Comparison of ENCODE assay signal across 8 mouse cellular contexts in the genomic region with DNA sequence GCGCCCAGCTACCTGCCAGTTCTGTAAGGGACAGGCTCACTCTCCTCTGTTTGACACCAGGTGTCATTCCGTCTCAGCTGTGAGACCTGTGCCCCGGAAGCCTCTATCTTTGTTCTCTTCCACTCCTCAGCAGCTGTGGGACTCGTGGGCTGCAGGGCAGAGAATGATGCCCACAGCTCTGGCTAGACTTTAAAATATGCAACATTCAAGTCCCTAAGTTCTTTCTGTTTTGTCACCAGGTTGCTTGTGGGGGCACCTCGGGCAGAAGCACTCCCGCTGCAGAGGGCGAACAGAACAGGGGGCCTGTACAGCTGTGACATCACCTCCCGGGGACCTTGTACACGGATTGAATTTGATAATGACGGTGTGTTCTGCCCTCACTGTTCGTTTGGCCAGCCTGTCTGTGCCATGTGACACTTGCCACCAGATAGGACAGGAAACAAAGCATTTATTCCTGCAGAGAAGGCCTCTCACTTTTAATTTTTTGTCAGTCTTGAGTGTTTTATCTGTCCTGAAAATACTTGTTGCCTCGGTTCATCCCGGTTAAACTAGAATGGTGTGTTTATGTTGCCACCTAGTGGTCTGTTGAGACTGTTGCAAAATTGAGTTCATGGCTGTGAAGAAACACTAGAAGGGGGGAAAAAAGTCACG. TPM values are rescaled to one million over a fixed set of nuclear protein-coding genes. Genes with fewer than 3 reads are reported as not detected.
DNase-seq lines count a peak whose midpoint lies in the region; ATAC-seq lines count a peak whose summit lies in the region.

No protein-coding gene starts in this region.

- peaks cover 18% of the 10 kb centered on the region for H3K4me1 ChIP-seq in kidney, embryonic 14.5 days (ENCODE audit: control insufficient read depth, insufficient read depth, low read length)
- H3K4me1 ChIP-seq in heart, embryonic 16.5 days (ENCODE audit: control insufficient read depth, insufficient read depth, low read length) = peaks cover 41% of the 10 kb centered on the region

- no peaks in the 10 kb centered on the region for H3K27me3 ChIP-seq in kidney, embryonic 14.5 days (ENCODE audit: control insufficient read depth, insufficient read depth, low read length)
- no peaks in the 10 kb centered on the region for H3K27me3 ChIP-seq in heart, embryonic 16.5 days (ENCODE audit: control insufficient read depth, insufficient read depth, low read length)

- no peak overlapping the region for H3K4me2 ChIP-seq in kidney, embryonic 14.5 days (replicated peaks; ENCODE audit: low read depth, low read length)
- peak overlapping the region; percentile 45 for H3K4me2 ChIP-seq in heart, embryonic 16.5 days (ENCODE audit: low read depth, low read length)

- DNase-seq in kidney, adult 9 months = peak; percentile 53
- peak; percentile 78 for DNase-seq in ES-CJ7 (ENCODE audit: low read depth, low spot score)
- peak; percentile 22 to 40 for DNase-seq in cerebellum, postnatal 14 days
- no peak for DNase-seq in ovary, adult 18-20 months (ENCODE audit: low spot score)
- no peak for DNase-seq in left cerebral cortex, adult 8-10 months (ENCODE audit: low spot score in 2 of 2)

- H3K9me3 ChIP-seq in kidney, embryonic 14.5 days (ENCODE audit: control insufficient read depth, low read length) = no peaks in the 10 kb centered on the region
- no peaks in the 10 kb centered on the region for H3K9me3 ChIP-seq in heart, embryonic 16.5 days (replicated peaks; ENCODE audit: control insufficient read depth, low read length)

- no peaks in the 10 kb centered on the region; the same call in 1 of the 2 replicates for H3K36me3 ChIP-seq in kidney, embryonic 14.5 days (ENCODE audit: control insufficient read depth, insufficient read depth, low read length)
- H3K36me3 ChIP-seq in heart, embryonic 16.5 days (ENCODE audit: control insufficient read depth, insufficient read depth) = peaks cover 3% of the 10 kb centered on the region; the same call in 1 of the 2 replicates

- H3K9ac ChIP-seq in kidney, embryonic 14.5 days (ENCODE audit: low read depth, low read length) = no peak overlapping the region
- peak overlapping the region; percentile 11; the same call in 1 of the 2 replicates for H3K9ac ChIP-seq in heart, embryonic 16.5 days (ENCODE audit: low read length)

- ATAC-seq in kidney, embryonic 14.5 days (ENCODE audit: low FRiP score, low TSS enrichment) = no peak
- peak; percentile 10; the same call in 1 of the 2 replicates for ATAC-seq in heart, embryonic 16.5 days (replicated peaks; ENCODE audit: extremely low read depth, insufficient read depth, low FRiP score)
- peak; percentile 56 for ATAC-seq in megakaryocyte-erythroid progenitor cell, adult 5-6 weeks (replicated peaks; ENCODE audit: low FRiP score, low TSS enrichment, poor library complexity, severe bottlenecking)

- H3K4me3 ChIP-seq in kidney, embryonic 14.5 days (ENCODE audit: low read length) = no peak overlapping the region
- peak overlapping the region; percentile 19 for H3K4me3 ChIP-seq in heart, embryonic 16.5 days (ENCODE audit: low read length)

- no peak overlapping the region for H3K27ac ChIP-seq in kidney, embryonic 14.5 days (ENCODE audit: low read depth, low read length)
- peak overlapping the region; percentile 24; the same call in 1 of the 2 replicates for H3K27ac ChIP-seq in heart, embryonic 16.5 days (ENCODE audit: low read length)

- 42% methylated on average over 14 of the region's 14 CpGs for WGBS in kidney, embryonic 14.5 days
- 24% methylated on average over 14 of the region's 14 CpGs for WGBS in heart, embryonic 16.5 days

RNA-seq across cellular contexts. Expression of a gene that starts 56.5 kb away (rescaled TPM):
- 28.8 and 40.5 TPM in 2 replicates for polyA plus RNA-seq in kidney, embryonic 14.5 days (2014; fragmentation: Nextera tagmentation; extraction: Ambion mirVana)
- polyA plus RNA-seq in heart, embryonic 16.5 days (2015; fragmentation: Nextera tagmentation; extraction: Ambion mirVana) = 112 and 118 TPM in 2 replicates
- 27.9 and 38.7 TPM in 2 replicates for total RNA-seq in megakaryocyte-erythroid progenitor cell, adult 5-6 weeks (2014; fragmentation: Nextera tagmentation)
- 61.9 and 66.8 TPM in 2 replicates for total RNA-seq in megakaryocyte-erythroid progenitor cell, adult 5-6 weeks (2017)
- total RNA-seq in left cerebral cortex, adult 8-10 months (2022) = 10 to 100 TPM; 44.1 to 65.7 (median 48.4) TPM

Comparison
In these comparisons a context has a peak if more than half of its experiments do, and no peak if none do; other contexts are left out.
1. DNase-seq: peak in kidney, adult 9 months (single experiment), ES-CJ7 (single experiment) and cerebellum, postnatal 14 days (2 of 2); none in ovary, adult 18-20 months (single experiment) and left cerebral cortex, adult 8-10 months (0 of 2).